Mouse (Mus musculus) testis, adult 10 weeks (tissue): ENCODE data around the gene Gm19935. TPM values are rescaled to one million over a fixed set of nuclear protein-coding genes. Genes with fewer than 3 reads are reported as not detected.

ENCODE experiments used
- polyA plus RNA-seq: library from polyadenylated mRNA; stranded (reverse); fragments of 350-450 nt; fragmentation: Illumina TruSeq; extraction: RNeasy Lipid Tissue Mini Kit (QIAGEN cat#74804); gene quantifications from one replicate; pipeline ENCODE4 v1.2.3, GENCODE M21; 2014; ENCODE audit warnings: low read depth, low replicate concordance

Gm19935 gene
- 13.2 TPM for polyA plus RNA-seq

GRCm38 (mm10) chr8:90817293-90817692 is at the start of gene Gm19935:
Gene Gm19935 (minus strand): TSS chr8:90817393.

GRCm38 (mm10) chr8:90828181-90828986 is 11.2 kb upstream of the Gm19935 start, which contains the start of gene Chd9:
Gene Chd9 (plus strand): TSS chr8:90828352.

Other genes starting within 250 kb of the Gm19935 start
- gene Chd9, start 11.0 kb upstream of the Gm19935 start, polyA plus RNA-seq = 46.9 TPM